26 mouse cellular contexts compared by ENCODE assay signal in genomic region chr2:60534755-60535154, GRCm38 (mm10). TPM values are rescaled to one million over a fixed set of nuclear protein-coding genes. Genes with fewer than 3 reads are reported as not detected.
DNase-seq lines count a peak whose midpoint lies in the region; ATAC-seq and TF ChIP-seq lines count a peak whose summit lies in the region.
"Had no signal": no experiment of that assay in that cellular context is flagged by ENCODE, and none has a peak within 500 bp of the region (broad histone marks: within the 10 kb centered on the region; RNA-seq: fewer than 3 reads in every experiment).

No protein-coding gene starts in this region.

- DNase-seq in hindbrain, postnatal 0 days (ENCODE audit: low spot score), result no peak
- no peak for DNase-seq in hindbrain, embryonic 11.5 days (ENCODE audit: low spot score)
- peak; percentile 24 for DNase-seq in midbrain, embryonic 14.5 days
- DNase-seq in midbrain, postnatal 0 days (ENCODE audit: low spot score), result no peak
- peak; percentile 43 for DNase-seq in brain, embryonic 14.5 days (ENCODE audit: low read depth)
- DNase-seq in c-Kit-positive CD71-positive TER-119-positive erythroid progenitor cells, embryonic 14.5 days (ENCODE audit: low spot score), result no peak
- DNase-seq: adrenal gland, adult 2 months; adrenal gland, postnatal 10 days; adrenal gland, postnatal 25 days; cerebellum, adult 11 months; cerebellum, adult 18-20 months; cerebellum, adult 8-10 months; cerebellum, adult 9-11 months; cerebellum, postnatal 14 days; cerebellum, postnatal 36 days; embryo, embryonic 11 days had no signal

- no peaks in the 10 kb centered on the region for H3K27me3 ChIP-seq in hindbrain, embryonic 13.5 days
- H3K27me3 ChIP-seq in hindbrain, postnatal 0 days (ENCODE audit: insufficient read depth, low read length), result no peaks in the 10 kb centered on the region
- no peaks in the 10 kb centered on the region for H3K27me3 ChIP-seq in hindbrain, embryonic 16.5 days (replicated peaks; ENCODE audit: control insufficient read depth, insufficient read depth, low read length)
- H3K27me3 ChIP-seq in hindbrain, embryonic 11.5 days (ENCODE audit: control insufficient read depth, insufficient read depth, low read length), result no peaks in the 10 kb centered on the region
- H3K27me3 ChIP-seq in midbrain, embryonic 14.5 days (ENCODE audit: control insufficient read depth, insufficient read depth, low read length), result no peaks in the 10 kb centered on the region
- H3K27me3 ChIP-seq in midbrain, postnatal 0 days (ENCODE audit: insufficient read depth, low read length), result no peaks in the 10 kb centered on the region
- H3K27me3 ChIP-seq: embryonic facial prominence, embryonic 13.5 days; embryonic facial prominence, embryonic 15.5 days; forebrain, embryonic 12.5 days had no signal

- no peak for TF ChIP-seq POLR2A in brain, embryonic 14.5 days (IDR thresholded peaks at IDR 0.05; ENCODE audit: borderline replicate concordance, extremely low read depth, insufficient read depth, insufficient read length, poor library complexity, severe bottlenecking)

- no peaks in the 10 kb centered on the region for H3K9me3 ChIP-seq in hindbrain, embryonic 13.5 days
- no peaks in the 10 kb centered on the region for H3K9me3 ChIP-seq in hindbrain, postnatal 0 days (ENCODE audit: low read length)
- no peaks in the 10 kb centered on the region for H3K9me3 ChIP-seq in hindbrain, embryonic 16.5 days (ENCODE audit: control insufficient read depth, low read length)
- H3K9me3 ChIP-seq in hindbrain, embryonic 11.5 days (ENCODE audit: control insufficient read depth, low read length), result no peaks in the 10 kb centered on the region
- H3K9me3 ChIP-seq in midbrain, embryonic 14.5 days (ENCODE audit: control insufficient read depth, low read length), result no peaks in the 10 kb centered on the region
- H3K9me3 ChIP-seq in midbrain, postnatal 0 days (ENCODE audit: low read length), result no peaks in the 10 kb centered on the region
- H3K9me3 ChIP-seq: embryonic facial prominence, embryonic 13.5 days; embryonic facial prominence, embryonic 15.5 days; forebrain, embryonic 10.5 days; forebrain, embryonic 12.5 days had no signal

- no peak overlapping the region for H3K4me2 ChIP-seq in hindbrain, embryonic 13.5 days
- no peak overlapping the region for H3K4me2 ChIP-seq in hindbrain, postnatal 0 days (ENCODE audit: low read depth, low read length)
- H3K4me2 ChIP-seq in hindbrain, embryonic 16.5 days (ENCODE audit: low read length), result no peak overlapping the region
- no peak overlapping the region for H3K4me2 ChIP-seq in hindbrain, embryonic 11.5 days (replicated peaks; ENCODE audit: low read depth, low read length)
- no peak overlapping the region for H3K4me2 ChIP-seq in midbrain, embryonic 14.5 days (ENCODE audit: low read length)
- H3K4me2 ChIP-seq in midbrain, postnatal 0 days (ENCODE audit: low read depth, low read length, poor library complexity, severe bottlenecking), result no peak overlapping the region
- H3K4me2 ChIP-seq: embryonic facial prominence, embryonic 13.5 days; embryonic facial prominence, embryonic 15.5 days; forebrain, embryonic 12.5 days had no signal

- no peaks in the 10 kb centered on the region for H3K36me3 ChIP-seq in hindbrain, embryonic 13.5 days
- H3K36me3 ChIP-seq in hindbrain, postnatal 0 days (ENCODE audit: insufficient read depth, low read length), result no peaks in the 10 kb centered on the region
- no peaks in the 10 kb centered on the region for H3K36me3 ChIP-seq in hindbrain, embryonic 16.5 days (ENCODE audit: control insufficient read depth, insufficient read depth, low read length)
- no peaks in the 10 kb centered on the region for H3K36me3 ChIP-seq in hindbrain, embryonic 11.5 days (ENCODE audit: control insufficient read depth, insufficient read depth, low read length)
- H3K36me3 ChIP-seq in midbrain, embryonic 14.5 days (ENCODE audit: control insufficient read depth, insufficient read depth, low read length), result no peaks in the 10 kb centered on the region
- no peaks in the 10 kb centered on the region for H3K36me3 ChIP-seq in midbrain, postnatal 0 days (ENCODE audit: insufficient read depth, low read length)
- H3K36me3 ChIP-seq: embryonic facial prominence, embryonic 13.5 days; embryonic facial prominence, embryonic 15.5 days; forebrain, embryonic 10.5 days; forebrain, embryonic 12.5 days had no signal

- H3K9ac ChIP-seq in hindbrain, embryonic 13.5 days, result no peak overlapping the region
- no peak overlapping the region for H3K9ac ChIP-seq in hindbrain, postnatal 0 days (replicated peaks; ENCODE audit: low read length)
- H3K9ac ChIP-seq in hindbrain, embryonic 16.5 days (ENCODE audit: low read depth, low read length), result no peak overlapping the region
- no peak overlapping the region for H3K9ac ChIP-seq in hindbrain, embryonic 11.5 days (ENCODE audit: low read depth, low read length)
- no peak overlapping the region for H3K9ac ChIP-seq in midbrain, embryonic 14.5 days (replicated peaks; ENCODE audit: low read length)
- no peak overlapping the region for H3K9ac ChIP-seq in midbrain, postnatal 0 days (replicated peaks; ENCODE audit: low read length, poor library complexity, severe bottlenecking)
- H3K9ac ChIP-seq: embryonic facial prominence, embryonic 13.5 days; embryonic facial prominence, embryonic 15.5 days; forebrain, embryonic 12.5 days had no signal

- no peak for TF ChIP-seq CTCF in hindbrain, postnatal 0 days (IDR thresholded peaks at IDR 0.05; ENCODE audit: low read depth)
- no peak for TF ChIP-seq CTCF in midbrain, postnatal 0 days (IDR thresholded peaks at IDR 0.05)
- TF ChIP-seq CTCF in brain, embryonic 14.5 days (IDR thresholded peaks at IDR 0.05; ENCODE audit: borderline replicate concordance, extremely low read depth, insufficient read depth, insufficient read length), result no peak

- ATAC-seq in hindbrain, embryonic 13.5 days (ENCODE audit: low FRiP score), result no peak
- ATAC-seq in hindbrain, postnatal 0 days, result no peak
- 0 out of 2 replicates have a peak, but pooled peaks have one; percentile 22 for ATAC-seq in hindbrain, embryonic 16.5 days
- no peak for ATAC-seq in hindbrain, embryonic 11.5 days (ENCODE audit: low FRiP score)
- no peak for ATAC-seq in midbrain, embryonic 14.5 days (ENCODE audit: low FRiP score, low TSS enrichment)
- no peak for ATAC-seq in midbrain, postnatal 0 days (ENCODE audit: low FRiP score)
- ATAC-seq: forebrain, embryonic 14.5 days; forebrain, embryonic 16.5 days had no signal

- H3K4me3 ChIP-seq in hindbrain, embryonic 13.5 days, result no peak overlapping the region
- H3K4me3 ChIP-seq in hindbrain, postnatal 0 days (ENCODE audit: low read length), result no peak overlapping the region
- H3K4me3 ChIP-seq in hindbrain, embryonic 16.5 days (ENCODE audit: low read length), result no peak overlapping the region
- H3K4me3 ChIP-seq in hindbrain, embryonic 11.5 days (ENCODE audit: low read depth, low read length), result no peak overlapping the region
- H3K4me3 ChIP-seq in midbrain, embryonic 14.5 days (replicated peaks; ENCODE audit: low read depth, low read length), result no peak overlapping the region
- no peak overlapping the region for H3K4me3 ChIP-seq in midbrain, postnatal 0 days (ENCODE audit: low read depth, low read length)
- H3K4me3 ChIP-seq: embryonic facial prominence, embryonic 13.5 days; embryonic facial prominence, embryonic 15.5 days; erythroblast, embryonic 14.5 days; forebrain, embryonic 10.5 days; forebrain, embryonic 12.5 days had no signal

- peak overlapping the region; percentile 62 for H3K27ac ChIP-seq in hindbrain, embryonic 13.5 days
- H3K27ac ChIP-seq in hindbrain, postnatal 0 days, result no peak overlapping the region
- H3K27ac ChIP-seq in hindbrain, embryonic 16.5 days (ENCODE audit: low read depth, low read length), result no peak overlapping the region
- H3K27ac ChIP-seq in hindbrain, embryonic 11.5 days (ENCODE audit: low read depth, low read length), result no peak overlapping the region
- 0 out of 2 replicates have a peak overlapping the region, but pooled peaks have one; percentile 33 for H3K27ac ChIP-seq in midbrain, embryonic 14.5 days (replicated peaks; ENCODE audit: low read depth, low read length)
- H3K27ac ChIP-seq in midbrain, postnatal 0 days (ENCODE audit: low read depth, low read length), result no peak overlapping the region
- H3K27ac ChIP-seq: embryonic facial prominence, embryonic 13.5 days; embryonic facial prominence, embryonic 15.5 days; forebrain, embryonic 10.5 days; forebrain, embryonic 12.5 days had no signal

- H3K4me1 ChIP-seq in hindbrain, embryonic 13.5 days (replicated peaks), result peaks cover 22% of the 10 kb centered on the region
- H3K4me1 ChIP-seq in hindbrain, postnatal 0 days (ENCODE audit: insufficient read depth, low read length), result no peaks in the 10 kb centered on the region
- H3K4me1 ChIP-seq in hindbrain, embryonic 16.5 days (ENCODE audit: control insufficient read depth, insufficient read depth, low read depth, low read length), result no peaks in the 10 kb centered on the region
- no peaks in the 10 kb centered on the region for H3K4me1 ChIP-seq in hindbrain, embryonic 11.5 days (replicated peaks; ENCODE audit: control insufficient read depth, insufficient read depth, low read length)
- no peaks in the 10 kb centered on the region; the same call in 1 of the 2 replicates for H3K4me1 ChIP-seq in midbrain, embryonic 14.5 days (ENCODE audit: control insufficient read depth, insufficient read depth, low read length)
- no peaks in the 10 kb centered on the region for H3K4me1 ChIP-seq in midbrain, postnatal 0 days (ENCODE audit: insufficient read depth, low read length)
- H3K4me1 ChIP-seq: embryonic facial prominence, embryonic 13.5 days; embryonic facial prominence, embryonic 15.5 days; forebrain, embryonic 10.5 days; forebrain, embryonic 12.5 days had no signal

- 62% methylated on average over 8 of the region's 8 CpGs for WGBS in hindbrain, embryonic 13.5 days
- WGBS in hindbrain, postnatal 0 days, result 70% methylated on average over 8 of the region's 8 CpGs
- 70% methylated on average over 8 of the region's 8 CpGs for WGBS in hindbrain, embryonic 16.5 days
- whole genome bisulfite sequencing in hindbrain, embryonic 11.5 days, result 87% methylated on average over 8 of the region's 8 CpGs
- WGBS in midbrain, embryonic 14.5 days, result 71% methylated on average over 8 of the region's 8 CpGs
- 60% methylated on average over 8 of the region's 8 CpGs for WGBS in midbrain, postnatal 0 days

RNA-seq across cellular contexts. Expression of gene Pla2r1, which starts 18.4 kb away (rescaled TPM):
- 0.66 and 0.97 TPM in 2 replicates for polyA plus RNA-seq in hindbrain, embryonic 13.5 days (2015; fragmentation: Nextera tagmentation; extraction: Ambion mirVana)
- total RNA-seq in hindbrain, postnatal 0 days (2014; rRNA removed), result under 0.01 and 0.43 TPM in 2 replicates
- 0.24 and 0.25 TPM in 2 replicates for polyA plus RNA-seq in hindbrain, postnatal 0 days (2015; fragmentation: Nextera tagmentation; extraction: Ambion mirVana)
- 0.36 and 0.50 TPM in 2 replicates for polyA plus RNA-seq in hindbrain, embryonic 16.5 days (2015; fragmentation: Nextera tagmentation; extraction: Ambion mirVana)
- 0.88 and 1.0 TPM in 2 replicates for polyA plus RNA-seq in hindbrain, embryonic 11.5 days (2014; fragmentation: Nextera tagmentation; extraction: Ambion mirVana)
- polyA plus RNA-seq in midbrain, embryonic 14.5 days (2014; fragmentation: Nextera tagmentation; extraction: Ambion mirVana), result 0.15 and 0.68 TPM in 2 replicates
- 0.16 and 0.66 TPM in 2 replicates for total RNA-seq in midbrain, postnatal 0 days (2014; rRNA removed)
- polyA plus RNA-seq in midbrain, postnatal 0 days (2015; fragmentation: Nextera tagmentation; extraction: Ambion mirVana), result 0.28 and 0.34 TPM in 2 replicates
- 0.29 and 0.38 TPM in 2 replicates for polyA plus RNA-seq in brain, embryonic 14.5 days (2012; rRNA removed)
- total RNA-seq: MEL had no signal
- polyA plus RNA-seq: erythroblast, embryonic 14.5 days had no signal

Comparison
In these comparisons a context has a peak if more than half of its experiments do, and no peak if none do; other contexts are left out.
1. H3K27ac ChIP-seq: peak in hindbrain, embryonic 13.5 days (single experiment) and midbrain, embryonic 14.5 days (single experiment); none in hindbrain, postnatal 0 days (single experiment), hindbrain, embryonic 16.5 days (single experiment), hindbrain, embryonic 11.5 days (single experiment) and midbrain, postnatal 0 days (single experiment).
2. DNase-seq: peak in midbrain, embryonic 14.5 days (single experiment) and brain, embryonic 14.5 days (single experiment); none in hindbrain, postnatal 0 days (single experiment), hindbrain, embryonic 11.5 days (single experiment), midbrain, postnatal 0 days (single experiment) and c-Kit-positive CD71-positive TER-119-positive erythroid progenitor cells, embryonic 14.5 days (single experiment).